Mouse (Mus musculus): ENCODE data around the gene Vps50. TPM values are rescaled to one million over a fixed set of nuclear protein-coding genes. Genes with fewer than 3 reads are reported as not detected.
A peak's percentile ranks its signal among the peaks of the same experiment; 100 is the strongest.
"Not testable (repeated sequence)": the region's sequence is repeated elsewhere in the genome, so short reads cannot be mapped to it uniquely, and the experiment has no call there.

Gene Vps50
- polyA plus RNA-seq, 1 experiment from 2014 or later: 9.4 TPM

DNA sequence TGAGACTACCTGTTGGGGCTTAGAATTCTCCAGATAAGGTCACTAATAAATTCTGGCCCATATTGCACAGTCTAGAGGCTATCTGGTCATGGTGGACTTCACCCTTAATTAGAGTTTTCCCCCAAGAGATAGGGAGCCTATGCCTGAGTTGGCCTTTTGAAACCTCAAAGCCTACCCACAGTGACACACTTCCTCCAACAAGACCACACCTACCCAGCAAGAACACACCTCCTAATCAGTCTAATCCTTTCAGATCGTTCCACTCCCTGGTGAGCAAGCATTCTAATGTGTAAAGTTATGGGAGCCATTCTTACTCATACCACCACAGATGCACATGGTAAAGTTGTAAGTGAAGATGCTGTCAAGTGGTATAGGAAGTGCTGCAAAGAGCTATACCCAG, 37.9 kb downstream of the Vps50 start:
- ATAC-seq (ENCODE audit: insufficient read depth): no peak
- Histone ChIP-seq H3K27ac (replicated peaks) (no peak overlapping the region), H3K4me3 (replicated peaks) (no peak overlapping the region), H3K9ac (no peak overlapping the region), H3K27me3 (no peaks in the 10 kb centered on the region), H3K4me1 (replicated peaks) (no peaks in the 10 kb centered on the region), H3K36me3 (replicated peaks) (0 out of 2 replicates have a peak, but pooled peaks cover 3% of the 10 kb centered on the region), H3K4me2 (no peak overlapping the region), H3K9me3 (replicated peaks) (no peaks in the 10 kb centered on the region)
- 12% methylated on average over 1 of the region's 1 CpGs for WGBS (ENCODE audit: insufficient replicate concordance)

GRCm38 (mm10) chr6:3539470-3539869, 41.3 kb downstream of the Vps50 start:
- H3K9me3 ChIP-seq (replicated peaks): no peaks in the 10 kb centered on the region
- ATAC-seq (ENCODE audit: insufficient read depth): no peak
- no peak overlapping the region for H3K4me3 ChIP-seq (replicated peaks)
- 80% methylated on average over 2 of the region's 2 CpGs for WGBS (ENCODE audit: insufficient replicate concordance)
- 0 out of 2 replicates have a peak, but pooled peaks cover 3% of the 10 kb centered on the region for H3K36me3 ChIP-seq (replicated peaks)
- H3K4me1 ChIP-seq (replicated peaks): peaks cover 6% of the 10 kb centered on the region; the same call in 1 of the 2 replicates
- H3K27ac ChIP-seq (replicated peaks): no peak overlapping the region
- no peak overlapping the region for H3K4me2 ChIP-seq
- no peak overlapping the region for H3K9ac ChIP-seq
- no peaks in the 10 kb centered on the region for H3K27me3 ChIP-seq

GRCm38 (mm10) chr6:3543862-3544261, 45.7 kb downstream of the Vps50 start:
- WGBS (ENCODE audit: insufficient replicate concordance): 79% methylated on average over 4 of the region's 4 CpGs
- peaks cover 6% of the 10 kb centered on the region; the same call in 1 of the 2 replicates for H3K4me1 ChIP-seq (replicated peaks)

DNA sequence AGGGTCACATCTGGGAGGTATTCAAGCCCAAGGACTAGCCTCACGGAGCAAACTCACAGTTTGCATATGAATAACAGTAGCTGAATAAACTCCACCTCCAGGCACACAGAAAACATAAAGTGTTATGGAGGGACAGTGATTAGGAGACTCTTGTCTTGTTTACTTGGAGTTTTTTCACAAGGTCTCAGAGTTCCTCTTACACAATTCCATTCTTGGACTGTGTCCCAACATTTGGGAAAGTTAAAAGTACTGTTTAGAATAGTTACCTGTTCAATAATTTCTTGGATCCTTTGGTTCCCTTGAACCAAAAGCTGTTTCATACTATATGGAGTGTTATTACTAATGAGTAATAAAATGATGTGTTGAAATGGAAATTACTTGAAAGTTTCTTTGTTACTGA, 46.8 kb downstream of the Vps50 start:
- Histone ChIP-seq H3K9me3 (replicated peaks) (no peaks in the 10 kb centered on the region), H3K27me3 (no peaks in the 10 kb centered on the region), H3K4me2 (no peak overlapping the region), H3K27ac (replicated peaks) (no peak overlapping the region), H3K4me1 (replicated peaks) (peaks cover 6% of the 10 kb centered on the region), H3K4me3 (replicated peaks) (no peak overlapping the region), H3K36me3 (replicated peaks) (0 out of 2 replicates have a peak, but pooled peaks cover 7% of the 10 kb centered on the region), H3K9ac (no peak overlapping the region)
- no peak; the same call in 1 of the 2 replicates for ATAC-seq (ENCODE audit: insufficient read depth)
- 65% methylated on average over 1 of the region's 1 CpGs for WGBS (ENCODE audit: insufficient replicate concordance)

More at GRCm38 (mm10) chr6:3543862-3544261, 45.7 kb downstream of the Vps50 start:
- no peak overlapping the region for H3K27ac ChIP-seq (replicated peaks)
- H3K4me3 ChIP-seq (replicated peaks): no peak overlapping the region
- H3K9me3 ChIP-seq (replicated peaks): no peaks in the 10 kb centered on the region
- H3K4me2 ChIP-seq: no peak overlapping the region
- no peak for ATAC-seq (ENCODE audit: insufficient read depth)
- no peaks in the 10 kb centered on the region for H3K27me3 ChIP-seq
- 0 out of 2 replicates have a peak, but pooled peaks cover 10% of the 10 kb centered on the region for H3K36me3 ChIP-seq (replicated peaks)
- no peak overlapping the region for H3K9ac ChIP-seq

DNA sequence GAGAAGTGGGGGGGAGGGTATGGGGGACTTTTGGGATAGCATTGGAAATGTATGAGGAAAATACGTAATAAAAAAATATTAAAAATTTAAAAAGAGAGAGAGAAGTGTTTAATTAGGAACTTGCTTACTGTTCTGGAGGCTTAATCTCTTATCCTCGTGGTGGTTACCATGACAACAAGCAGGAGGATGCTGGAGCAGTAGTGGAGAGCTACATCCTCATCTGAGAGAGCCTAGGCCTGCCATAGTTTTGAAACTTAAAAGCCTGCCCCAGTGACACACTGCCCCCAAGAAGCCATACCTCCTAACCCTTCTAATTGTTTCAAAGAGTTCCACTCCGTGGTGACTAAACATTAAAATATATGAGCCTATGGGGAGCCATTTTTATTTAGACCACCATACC, 50.8 kb downstream of the Vps50 start:
- 0 out of 2 replicates have a peak, but pooled peaks cover 7% of the 10 kb centered on the region for H3K36me3 ChIP-seq (replicated peaks)
- H3K9ac ChIP-seq: no peak overlapping the region
- H3K4me1 ChIP-seq (replicated peaks): peaks cover 8% of the 10 kb centered on the region
- no peak overlapping the region for H3K27ac ChIP-seq (replicated peaks)
- H3K9me3 ChIP-seq (replicated peaks): no peaks in the 10 kb centered on the region
- no peak for ATAC-seq (ENCODE audit: insufficient read depth)
- 61% methylated on average over 3 of the region's 3 CpGs for WGBS (ENCODE audit: insufficient replicate concordance)
- H3K27me3 ChIP-seq: no peaks in the 10 kb centered on the region
- H3K4me2 ChIP-seq: no peak overlapping the region
- no peak overlapping the region for H3K4me3 ChIP-seq (replicated peaks)

- H3K4me2 ChIP-seq: no peak overlapping the region
- H3K4me3 ChIP-seq (replicated peaks): no peak overlapping the region
- no peak overlapping the region for H3K27ac ChIP-seq (replicated peaks)
- no peaks in the 10 kb centered on the region for H3K27me3 ChIP-seq
- H3K36me3 ChIP-seq (replicated peaks): 0 out of 2 replicates have a peak, but pooled peaks cover 7% of the 10 kb centered on the region
- WGBS (ENCODE audit: insufficient replicate concordance): 73% methylated on average over 1 of the region's 1 CpGs
- H3K9me3 ChIP-seq (replicated peaks): no peaks in the 10 kb centered on the region
- no peak for ATAC-seq (ENCODE audit: insufficient read depth)
- no peak overlapping the region for H3K9ac ChIP-seq
- peaks cover 3% of the 10 kb centered on the region; the same call in 1 of the 2 replicates for H3K4me1 ChIP-seq (replicated peaks)
These were observed 51.8 kb downstream of the Vps50 start for GRCm38 (mm10) chr6:3549992-3550391.

DNA sequence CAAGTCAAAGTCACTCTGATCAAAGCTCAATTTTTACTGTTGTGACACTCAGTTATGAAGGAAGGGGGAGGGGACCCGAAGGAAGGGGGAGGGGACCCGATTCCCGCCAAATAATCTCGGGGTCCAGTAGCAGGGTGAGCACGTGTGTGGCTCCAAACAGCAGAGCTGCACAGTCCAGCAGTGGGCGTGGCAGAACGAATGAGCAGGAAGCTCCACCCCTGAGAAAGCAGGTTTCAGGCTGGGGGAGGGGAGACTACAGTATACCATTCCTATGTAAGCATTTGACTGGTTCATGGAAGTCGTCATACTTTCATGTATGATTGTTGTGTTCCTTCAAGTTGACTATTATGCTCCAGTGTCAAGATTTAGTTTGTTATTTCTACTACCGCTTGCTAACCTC, 54.5 kb downstream of the Vps50 start:
- not testable (repeated sequence) for H3K4me1 ChIP-seq (replicated peaks); H3K9ac ChIP-seq; H3K27me3 ChIP-seq; H3K4me3 ChIP-seq (replicated peaks); H3K36me3 ChIP-seq (replicated peaks); H3K9me3 ChIP-seq (replicated peaks); H3K4me2 ChIP-seq; H3K27ac ChIP-seq (replicated peaks); ATAC-seq (ENCODE audit: insufficient read depth)
- 61% methylated on average over 9 of the region's 9 CpGs for WGBS (ENCODE audit: insufficient replicate concordance)

- Histone ChIP-seq H3K9me3 (replicated peaks) (no peaks in the 10 kb centered on the region), H3K9ac (no peak overlapping the region), H3K36me3 (replicated peaks) (peaks cover 7% of the 10 kb centered on the region), H3K4me3 (replicated peaks) (no peak overlapping the region), H3K27ac (replicated peaks) (no peak overlapping the region), H3K4me1 (replicated peaks) (peaks cover 3% of the 10 kb centered on the region; the same call in 1 of the 2 replicates), H3K27me3 (no peaks in the 10 kb centered on the region), H3K4me2 (no peak overlapping the region)
- no peak for ATAC-seq (ENCODE audit: insufficient read depth)
- WGBS (ENCODE audit: insufficient replicate concordance): 81% methylated on average over 4 of the region's 4 CpGs
These were observed 59.0 kb downstream of the Vps50 start for GRCm38 (mm10) chr6:3557177-3557576.

DNA sequence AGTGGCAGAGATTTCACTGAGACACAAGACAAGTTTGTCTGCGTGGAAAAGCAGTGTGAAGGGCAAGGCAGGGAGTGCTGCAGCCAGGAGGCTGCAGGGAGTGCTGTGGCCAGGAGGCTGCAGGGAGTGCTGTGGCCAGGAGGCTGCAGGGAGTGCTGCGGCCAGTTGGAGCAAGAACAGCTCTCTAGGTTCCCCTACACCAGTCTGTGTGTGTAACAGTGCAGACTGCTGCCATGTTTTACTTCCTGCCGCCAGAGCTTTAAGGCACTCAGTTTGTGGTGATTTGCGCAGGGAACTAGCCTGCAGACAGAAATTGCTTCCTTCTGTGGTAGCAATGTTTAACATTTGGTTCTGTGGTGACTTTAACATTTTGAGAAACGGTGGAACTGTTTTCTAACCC, 61.8 kb downstream of the Vps50 start:
- no peak overlapping the region for H3K4me3 ChIP-seq (replicated peaks)
- no peak overlapping the region for H3K27ac ChIP-seq (replicated peaks)
- H3K4me1 ChIP-seq (replicated peaks): peaks cover 8% of the 10 kb centered on the region
- ATAC-seq (ENCODE audit: insufficient read depth): no peak
- H3K27me3 ChIP-seq: no peaks in the 10 kb centered on the region
- H3K36me3 ChIP-seq (replicated peaks): peaks cover 7% of the 10 kb centered on the region
- 48% methylated on average over 5 of the region's 5 CpGs for WGBS (ENCODE audit: insufficient replicate concordance)
- H3K4me2 ChIP-seq: no peak overlapping the region
- no peaks in the 10 kb centered on the region for H3K9me3 ChIP-seq (replicated peaks)
- no peak overlapping the region for H3K9ac ChIP-seq

- no peak for ATAC-seq (ENCODE audit: insufficient read depth)
- no peak overlapping the region for H3K9ac ChIP-seq
- peaks cover 21% of the 10 kb centered on the region for H3K4me1 ChIP-seq (replicated peaks)
- H3K36me3 ChIP-seq (replicated peaks): peaks cover 3% of the 10 kb centered on the region; the same call in 1 of the 2 replicates
- no peak overlapping the region for H3K4me2 ChIP-seq
- no peak overlapping the region for H3K4me3 ChIP-seq (replicated peaks)
- H3K27me3 ChIP-seq: no peaks in the 10 kb centered on the region
- H3K27ac ChIP-seq (replicated peaks): no peak overlapping the region
- no peaks in the 10 kb centered on the region for H3K9me3 ChIP-seq (replicated peaks)
These were observed 64.1 kb downstream of the Vps50 start for GRCm38 (mm10) chr6:3562301-3562700.

DNA sequence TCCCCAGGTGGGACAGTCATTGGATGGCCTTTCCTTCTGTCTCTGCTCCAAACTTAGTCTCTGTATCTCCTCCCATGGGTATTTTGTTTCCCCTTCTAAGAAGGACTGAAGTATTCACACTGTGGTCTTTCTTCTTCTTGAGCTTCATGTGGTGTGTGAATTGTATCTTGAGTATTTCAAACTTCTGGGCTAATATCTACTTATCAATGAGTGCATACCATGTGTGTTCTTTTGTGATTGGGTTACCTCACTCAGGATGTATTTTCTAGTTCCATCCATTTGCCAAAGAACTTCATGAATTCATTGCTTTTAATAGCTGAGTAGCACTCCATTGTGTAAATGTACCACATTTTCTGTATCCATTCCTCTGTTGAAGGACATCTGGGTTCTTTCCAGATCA, 65.9 kb downstream of the Vps50 start:
- not testable (repeated sequence) for H3K4me3 ChIP-seq (replicated peaks); H3K9ac ChIP-seq; H3K27ac ChIP-seq (replicated peaks); H3K36me3 ChIP-seq (replicated peaks); H3K27me3 ChIP-seq; H3K9me3 ChIP-seq (replicated peaks); H3K4me2 ChIP-seq
- ATAC-seq (ENCODE audit: insufficient read depth): 0 out of 2 replicates have a peak, but pooled peaks have one; percentile 33
- peaks cover 21% of the 10 kb centered on the region for H3K4me1 ChIP-seq (replicated peaks)

DNA sequence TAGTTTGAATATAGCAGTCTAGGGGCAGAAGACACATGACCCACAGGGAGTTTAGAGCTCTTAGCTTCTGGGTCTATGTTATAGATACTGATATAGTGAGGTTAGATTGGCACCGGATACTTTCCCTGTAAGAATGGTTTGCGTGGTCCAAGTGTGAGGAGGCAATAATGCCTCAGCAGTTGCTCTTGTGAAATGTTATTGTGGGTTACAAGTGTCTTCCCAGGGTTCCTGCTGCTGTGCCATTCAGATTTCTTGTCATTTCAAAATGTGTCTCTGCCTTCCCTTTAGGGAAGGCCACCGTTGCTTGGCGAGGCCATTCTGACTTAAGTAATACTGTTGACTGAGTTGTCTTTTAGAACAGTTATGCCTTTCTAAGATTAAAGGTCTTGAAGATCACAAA, 66.8 kb downstream of the Vps50 start:
- H3K9ac ChIP-seq: no peak overlapping the region
- peak; percentile 26; the same call in 1 of the 2 replicates for ATAC-seq (ENCODE audit: insufficient read depth)
- peaks cover 21% of the 10 kb centered on the region for H3K4me1 ChIP-seq (replicated peaks)
- WGBS (ENCODE audit: insufficient replicate concordance): 54% methylated on average over 4 of the region's 4 CpGs
- no peak overlapping the region for H3K4me3 ChIP-seq (replicated peaks)
- no peak overlapping the region for H3K4me2 ChIP-seq
- peak overlapping the region; percentile 73 for H3K27ac ChIP-seq (replicated peaks)
- no peaks in the 10 kb centered on the region for H3K9me3 ChIP-seq (replicated peaks)
- peaks cover 3% of the 10 kb centered on the region; the same call in 1 of the 2 replicates for H3K36me3 ChIP-seq (replicated peaks)
- no peaks in the 10 kb centered on the region for H3K27me3 ChIP-seq
